Mouse (Mus musculus): ENCODE data around the gene Rad51d. TPM values are rescaled to one million over a fixed set of nuclear protein-coding genes. Genes with fewer than 3 reads are reported as not detected.
A peak's percentile ranks its signal among the peaks of the same experiment; 100 is the strongest.
"Not testable (repeated sequence)": the region's sequence is repeated elsewhere in the genome, so short reads cannot be mapped to it uniquely, and the experiment has no call there.

Rad51d gene
- polyA plus RNA-seq (2014; fragmentation: Nextera tagmentation; extraction: Ambion mirVana), result 14.1 and 14.4 TPM in 2 replicates

DNA sequence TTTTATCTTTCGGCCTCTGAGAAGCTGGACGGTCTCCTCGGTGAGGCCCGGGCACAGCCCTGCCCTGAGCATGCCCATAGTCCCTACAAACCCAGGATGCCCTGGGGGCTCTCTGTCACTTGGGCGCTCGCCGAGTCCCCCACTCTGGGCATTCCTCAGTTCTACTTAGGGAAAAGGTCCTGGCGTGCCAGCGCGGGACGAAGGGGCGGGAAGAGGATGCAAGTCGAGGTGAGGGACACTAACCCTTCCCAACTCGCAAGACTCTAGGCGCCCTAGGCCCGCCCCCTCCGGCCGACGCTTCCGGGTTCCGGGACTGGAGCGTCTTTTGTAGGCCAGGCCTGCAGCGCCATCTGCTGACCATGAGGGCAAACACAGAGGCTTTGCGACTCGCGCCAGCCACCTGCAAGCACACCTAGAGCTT, at the start of gene Rad51d:
Rad51d (minus strand) TSS at position 273 of the 421 bp plus-strand sequence.
- WGBS, result 0% methylated on average over 26 of the region's 26 CpGs
- peak within 1 kb of the TSS; percentile 78 for H3K4me2 ChIP-seq (replicated peaks; ENCODE audit: low read depth, low read length)
- no peaks in the 10 kb centered on the region for H3K27me3 ChIP-seq (ENCODE audit: control insufficient read depth, insufficient read depth, low read length)
- H3K4me3 ChIP-seq (ENCODE audit: low read depth, low read length), result peak within 1 kb of the TSS; percentile 58
- peaks cover 12% of the 10 kb centered on the region; the same call in 1 of the 2 replicates for H3K4me1 ChIP-seq (ENCODE audit: control insufficient read depth, insufficient read depth, low read length)
- H3K9me3 ChIP-seq (ENCODE audit: control insufficient read depth, low read depth, low read length), result no peaks in the 10 kb centered on the region
- ATAC-seq (ENCODE audit: insufficient number of reproducible peaks, insufficient read depth, low FRiP score, low read depth), result peak; percentile 90
- H3K9ac ChIP-seq (replicated peaks; ENCODE audit: low read depth, low read length), result peak within 1 kb of the TSS; percentile 69
- no peak within 1 kb of the TSS; the same call in 1 of the 2 replicates for H3K27ac ChIP-seq (ENCODE audit: low read length)
- H3K36me3 ChIP-seq (ENCODE audit: control insufficient read depth, insufficient read depth, low read length), result no peaks in the 10 kb centered on the region

DNA sequence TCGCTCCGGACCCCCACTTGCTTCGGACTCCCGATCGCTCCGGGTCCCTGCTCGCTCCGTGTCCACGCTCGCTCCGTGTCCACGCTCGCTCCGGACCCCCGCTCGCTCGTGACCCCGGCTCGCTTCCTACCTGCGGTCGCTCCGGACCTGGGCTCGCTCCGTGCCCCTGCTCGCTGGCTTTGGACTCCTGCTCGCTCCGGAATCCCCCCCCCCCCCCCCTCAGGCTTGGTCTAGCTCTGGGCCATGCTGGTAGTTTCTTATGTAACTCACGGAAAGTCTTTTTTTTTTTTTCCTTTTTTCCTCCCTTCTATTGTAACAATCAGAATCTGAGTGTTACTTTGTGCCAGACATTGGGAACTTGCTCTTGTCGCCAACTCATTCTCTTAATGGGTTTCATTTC, 42.8 kb upstream of the Rad51d start:
- Histone ChIP-seq H3K4me1 (ENCODE audit: control insufficient read depth, insufficient read depth, low read length) (no peaks in the 10 kb centered on the region), H3K4me2 (replicated peaks; ENCODE audit: low read depth, low read length) (peak overlapping the region; percentile 91), H3K27ac (ENCODE audit: low read length) (no peak overlapping the region), H3K27me3 (ENCODE audit: control insufficient read depth, insufficient read depth, low read length) (peaks cover 36% of the 10 kb centered on the region), H3K4me3 (ENCODE audit: low read depth, low read length) (peak overlapping the region; percentile 43), H3K9me3 (ENCODE audit: control insufficient read depth, low read depth, low read length) (no peaks in the 10 kb centered on the region), H3K36me3 (ENCODE audit: control insufficient read depth, insufficient read depth, low read length) (no peaks in the 10 kb centered on the region), H3K9ac (replicated peaks; ENCODE audit: low read depth, low read length) (no peak overlapping the region)
- WGBS, result 2% methylated on average over 17 of the region's 29 CpGs
- ATAC-seq (ENCODE audit: insufficient number of reproducible peaks, insufficient read depth, low FRiP score, low read depth), result no peak

DNA sequence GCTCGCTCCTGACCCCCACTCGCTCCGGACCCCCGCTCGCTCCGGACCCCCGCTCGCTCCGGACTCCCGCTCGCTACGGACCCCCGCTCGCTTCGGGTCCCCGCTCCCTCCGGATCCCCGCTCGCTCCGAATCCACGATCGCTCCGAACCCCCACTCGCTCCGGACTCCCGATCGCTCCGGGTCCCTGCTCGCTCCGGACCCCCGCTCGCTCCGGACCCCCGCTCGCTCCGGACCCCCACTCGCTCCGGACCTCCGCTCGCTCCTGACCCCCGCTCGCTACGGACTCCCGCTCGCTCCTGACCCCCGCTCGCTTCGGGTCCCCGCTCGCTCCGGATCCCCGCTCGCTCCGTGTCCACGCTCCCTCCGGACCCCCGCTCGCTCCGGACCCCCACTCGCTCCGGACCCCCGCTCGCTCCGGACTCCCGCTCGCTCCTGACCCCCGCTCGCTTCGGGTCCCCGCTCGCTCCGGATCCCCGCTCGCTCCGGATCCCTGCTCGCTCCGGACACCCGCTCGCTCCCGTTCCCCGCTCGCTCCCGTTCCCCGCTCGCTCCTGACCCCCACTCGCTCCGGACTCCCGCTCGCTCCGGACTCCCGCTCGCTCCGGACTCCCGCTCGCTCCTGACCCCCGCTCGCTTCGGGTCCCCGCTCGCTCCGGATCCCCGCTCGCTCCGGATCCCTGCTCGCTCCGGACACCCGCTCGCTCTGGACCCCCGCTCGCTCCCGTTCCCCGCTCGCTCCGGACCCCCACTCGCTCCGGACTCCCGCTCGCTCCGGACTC, 41.4 kb upstream of the Rad51d start:
- WGBS, result under 1% methylated on average over 116 of the region's 119 CpGs
- H3K36me3 ChIP-seq (ENCODE audit: control insufficient read depth, insufficient read depth, low read length); ATAC-seq (ENCODE audit: insufficient number of reproducible peaks, insufficient read depth, low FRiP score, low read depth); H3K9me3 ChIP-seq (ENCODE audit: control insufficient read depth, low read depth, low read length); H3K4me1 ChIP-seq (ENCODE audit: control insufficient read depth, insufficient read depth, low read length); H3K9ac ChIP-seq (replicated peaks; ENCODE audit: low read depth, low read length); H3K27ac ChIP-seq (ENCODE audit: low read length): not testable (repeated sequence)
- Histone ChIP-seq H3K27me3 (ENCODE audit: control insufficient read depth, insufficient read depth, low read length) (peaks cover 38% of the 10 kb centered on the region), H3K4me2 (replicated peaks; ENCODE audit: low read depth, low read length) (peak overlapping the region; percentile 91), H3K4me3 (ENCODE audit: low read depth, low read length) (peak overlapping the region; percentile 43)

DNA sequence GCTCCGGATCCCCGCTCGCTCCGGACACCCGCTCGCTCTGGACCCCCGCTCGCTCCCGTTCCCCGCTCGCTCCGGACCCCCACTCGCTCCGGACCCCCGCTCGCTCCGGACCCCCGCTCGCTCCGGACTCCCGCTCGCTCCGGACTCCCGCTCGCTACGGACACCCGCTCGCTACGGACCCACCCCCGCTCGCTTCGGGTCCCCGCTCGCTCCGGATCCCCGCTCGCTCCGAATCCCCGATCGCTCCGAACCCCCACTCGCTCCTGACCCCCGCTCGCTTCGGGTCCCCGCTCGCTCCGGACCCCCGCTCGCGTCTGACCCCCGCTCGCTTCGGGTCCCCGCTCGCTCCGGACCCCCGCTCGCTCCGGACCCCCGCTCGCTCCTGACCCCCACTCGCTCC, 40.7 kb upstream of the Rad51d start:
- H3K4me1 ChIP-seq (ENCODE audit: control insufficient read depth, insufficient read depth, low read length); H3K27ac ChIP-seq (ENCODE audit: low read length); ATAC-seq (ENCODE audit: insufficient number of reproducible peaks, insufficient read depth, low FRiP score, low read depth); H3K36me3 ChIP-seq (ENCODE audit: control insufficient read depth, insufficient read depth, low read length); H3K9me3 ChIP-seq (ENCODE audit: control insufficient read depth, low read depth, low read length); H3K9ac ChIP-seq (replicated peaks; ENCODE audit: low read depth, low read length): not testable (repeated sequence)
- Histone ChIP-seq H3K4me3 (ENCODE audit: low read depth, low read length) (peak overlapping the region; percentile 43), H3K4me2 (replicated peaks; ENCODE audit: low read depth, low read length) (peak overlapping the region; percentile 91), H3K27me3 (ENCODE audit: control insufficient read depth, insufficient read depth, low read length) (peaks cover 34% of the 10 kb centered on the region)
- under 1% methylated on average over 56 of the region's 63 CpGs for WGBS

DNA sequence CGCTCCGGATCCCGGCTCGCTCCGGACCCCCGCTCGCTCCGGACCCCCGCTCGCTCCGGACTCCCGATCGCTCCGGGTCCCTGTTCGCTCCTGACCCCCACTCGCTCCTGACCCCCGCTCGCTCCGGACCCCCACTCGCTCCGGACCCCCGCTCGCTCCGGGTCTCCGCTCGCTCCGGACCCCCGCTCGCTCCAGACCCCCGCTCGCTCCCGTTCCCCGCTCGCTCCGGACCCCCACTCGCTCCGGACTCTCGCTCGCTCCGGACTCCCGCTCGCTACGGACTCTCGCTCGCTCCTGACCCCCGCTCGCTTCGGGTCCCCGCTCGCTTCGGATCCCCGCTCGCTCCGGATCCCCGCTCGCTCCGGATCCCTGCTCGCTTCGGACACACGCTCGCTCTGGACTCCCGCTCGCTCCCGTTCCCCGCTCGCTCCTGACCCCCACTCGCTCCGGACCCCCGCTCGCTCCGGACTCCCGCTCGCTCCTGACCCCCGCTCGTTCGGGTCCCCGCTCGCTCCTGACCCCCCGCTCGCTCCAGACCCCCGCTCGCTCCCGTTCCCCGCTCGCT, 40.1 kb upstream of the Rad51d start:
- WGBS, result 1% methylated on average over 71 of the region's 85 CpGs
- Histone ChIP-seq H3K27me3 (ENCODE audit: control insufficient read depth, insufficient read depth, low read length) (peaks cover 34% of the 10 kb centered on the region), H3K4me2 (replicated peaks; ENCODE audit: low read depth, low read length) (peak overlapping the region; percentile 91), H3K4me3 (ENCODE audit: low read depth, low read length) (peak overlapping the region; percentile 43)
- not testable (repeated sequence) for H3K27ac ChIP-seq (ENCODE audit: low read length); H3K36me3 ChIP-seq (ENCODE audit: control insufficient read depth, insufficient read depth, low read length); H3K9me3 ChIP-seq (ENCODE audit: control insufficient read depth, low read depth, low read length); ATAC-seq (ENCODE audit: insufficient number of reproducible peaks, insufficient read depth, low FRiP score, low read depth); H3K4me1 ChIP-seq (ENCODE audit: control insufficient read depth, insufficient read depth, low read length); H3K9ac ChIP-seq (replicated peaks; ENCODE audit: low read depth, low read length)

DNA sequence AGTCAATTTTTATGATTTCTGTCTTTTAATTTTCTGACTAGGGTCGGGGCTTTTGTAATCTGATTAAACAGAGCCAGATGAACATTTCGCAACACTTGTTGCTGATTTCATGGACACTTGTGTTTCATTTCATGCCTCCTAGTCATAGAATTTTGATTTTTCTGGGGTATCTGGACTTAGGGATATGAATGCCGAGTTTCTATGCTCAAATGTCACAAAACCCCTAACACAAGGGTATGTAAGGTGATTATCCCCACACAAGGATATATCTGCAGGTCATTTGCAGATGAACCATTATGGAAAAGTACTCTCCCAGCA, 39.2 kb upstream of the Rad51d start:
- H3K27me3 ChIP-seq (ENCODE audit: control insufficient read depth, insufficient read depth, low read length), result peaks cover 30% of the 10 kb centered on the region
- 47% methylated on average over 3 of the region's 3 CpGs for WGBS

DNA sequence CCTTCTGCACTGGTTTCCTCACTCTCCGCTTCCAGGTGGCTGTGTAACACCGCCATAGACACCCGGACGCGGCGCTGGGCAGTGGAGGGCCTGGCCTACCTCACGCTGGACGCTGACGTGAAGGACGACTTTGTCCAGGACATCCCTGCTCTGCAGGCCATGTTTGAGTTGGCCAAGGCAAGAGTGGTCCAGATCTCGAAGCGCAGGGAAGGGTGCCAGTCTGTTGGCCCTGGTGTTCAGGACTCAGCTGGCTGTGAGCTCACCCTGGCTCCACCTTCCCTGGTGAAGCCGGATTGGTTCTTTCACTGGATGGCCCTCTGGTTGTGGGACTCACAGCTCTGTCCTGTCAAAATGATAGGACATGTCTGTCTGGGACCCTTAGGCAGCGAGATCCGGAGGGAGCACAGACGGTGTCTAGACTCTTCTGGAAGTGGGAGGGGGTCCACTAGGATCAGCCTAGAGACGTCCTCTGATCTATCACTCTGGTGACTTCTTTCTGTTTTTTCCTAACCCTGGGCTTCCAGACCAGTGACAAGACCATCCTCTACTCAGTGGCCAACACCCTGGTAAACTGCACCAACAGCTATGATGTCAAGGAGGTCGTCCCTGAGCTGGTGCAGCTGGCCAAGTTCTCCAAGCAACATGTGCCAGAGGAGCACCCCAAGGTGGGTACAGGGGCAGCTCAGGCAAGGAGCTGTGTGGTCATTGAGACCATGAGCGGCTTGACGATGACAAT, 38.7 kb upstream of the Rad51d start:
- no peak overlapping the region for H3K4me3 ChIP-seq (ENCODE audit: low read depth, low read length)
- H3K4me1 ChIP-seq (ENCODE audit: control insufficient read depth, insufficient read depth, low read length), result no peaks in the 10 kb centered on the region
- H3K36me3 ChIP-seq (ENCODE audit: control insufficient read depth, insufficient read depth, low read length), result no peaks in the 10 kb centered on the region
- no peak overlapping the region for H3K27ac ChIP-seq (ENCODE audit: low read length)
- H3K4me2 ChIP-seq (replicated peaks; ENCODE audit: low read depth, low read length), result no peak overlapping the region
- peaks cover 24% of the 10 kb centered on the region; the same call in 1 of the 2 replicates for H3K27me3 ChIP-seq (ENCODE audit: control insufficient read depth, insufficient read depth, low read length)
- H3K9ac ChIP-seq (replicated peaks; ENCODE audit: low read depth, low read length), result no peak overlapping the region
- 30% methylated on average over 20 of the region's 20 CpGs for WGBS
- no peaks in the 10 kb centered on the region for H3K9me3 ChIP-seq (ENCODE audit: control insufficient read depth, low read depth, low read length)
- no peak for ATAC-seq (ENCODE audit: insufficient number of reproducible peaks, insufficient read depth, low FRiP score, low read depth)

More for the DNA sequence above, 39.2 kb upstream of the Rad51d start:
- no peaks in the 10 kb centered on the region for H3K4me1 ChIP-seq (ENCODE audit: control insufficient read depth, insufficient read depth, low read length)
- H3K4me2 ChIP-seq (replicated peaks; ENCODE audit: low read depth, low read length), result no peak overlapping the region
- no peak overlapping the region for H3K27ac ChIP-seq (ENCODE audit: low read length)
- ATAC-seq (ENCODE audit: insufficient number of reproducible peaks, insufficient read depth, low FRiP score, low read depth), result no peak
- no peaks in the 10 kb centered on the region for H3K9me3 ChIP-seq (ENCODE audit: control insufficient read depth, low read depth, low read length)
- H3K36me3 ChIP-seq (ENCODE audit: control insufficient read depth, insufficient read depth, low read length), result no peaks in the 10 kb centered on the region
- H3K4me3 ChIP-seq (ENCODE audit: low read depth, low read length), result no peak overlapping the region
- H3K9ac ChIP-seq (replicated peaks; ENCODE audit: low read depth, low read length), result no peak overlapping the region

DNA sequence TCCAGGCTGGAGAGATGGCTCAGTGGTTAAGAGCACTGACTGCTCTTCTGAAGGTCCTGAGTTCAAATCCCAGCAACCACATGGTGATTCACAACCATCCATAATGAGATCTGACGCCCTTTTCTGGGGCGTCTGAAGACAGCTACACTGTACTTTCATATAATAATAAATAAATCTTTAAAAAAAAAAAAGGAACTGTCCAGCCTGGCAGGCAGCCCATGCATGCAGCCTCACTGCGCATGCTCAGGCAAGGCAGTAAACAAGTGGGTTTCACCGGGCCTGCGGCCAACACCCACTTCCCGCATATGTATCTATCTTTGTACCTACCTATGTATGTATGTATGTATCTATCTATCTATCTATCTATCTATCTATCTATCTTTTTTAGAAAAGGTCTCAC, 33.5 kb upstream of the Rad51d start:
- not testable (repeated sequence) for H3K36me3 ChIP-seq (ENCODE audit: control insufficient read depth, insufficient read depth, low read length); H3K4me1 ChIP-seq (ENCODE audit: control insufficient read depth, insufficient read depth, low read length); H3K9ac ChIP-seq (replicated peaks; ENCODE audit: low read depth, low read length); ATAC-seq (ENCODE audit: insufficient number of reproducible peaks, insufficient read depth, low FRiP score, low read depth); H3K4me3 ChIP-seq (ENCODE audit: low read depth, low read length); H3K4me2 ChIP-seq (replicated peaks; ENCODE audit: low read depth, low read length); H3K9me3 ChIP-seq (ENCODE audit: control insufficient read depth, low read depth, low read length); H3K27ac ChIP-seq (ENCODE audit: low read length); H3K27me3 ChIP-seq (ENCODE audit: control insufficient read depth, insufficient read depth, low read length)
- 71% methylated on average over 6 of the region's 6 CpGs for WGBS

Measured in stomach, embryonic 14.5 days (tissue).